Comparison of ENCODE assay signal across 35 mouse cellular contexts in genomic region chr15:64512615-64513014, GRCm38 (mm10).
"Had no signal": no experiment of that assay in that cellular context is flagged by ENCODE, and none has a peak within 500 bp of the region (broad histone marks: within the 10 kb centered on the region; RNA-seq: fewer than 3 reads in every experiment).

No protein-coding gene starts in this region.

- H3K36me3 ChIP-seq: heart, embryonic 10.5 days; heart, embryonic 12.5 days; heart, embryonic 13.5 days; heart, embryonic 15.5 days; hindbrain, embryonic 10.5 days; hindbrain, embryonic 12.5 days; hindbrain, embryonic 13.5 days; hindbrain, embryonic 15.5 days; intestine, embryonic 15.5 days; kidney, embryonic 15.5 days had no signal

- H3K27ac ChIP-seq: heart, embryonic 13.5 days; heart, embryonic 15.5 days; hindbrain, embryonic 10.5 days; hindbrain, embryonic 12.5 days; hindbrain, embryonic 13.5 days; hindbrain, embryonic 14.5 days; hindbrain, embryonic 15.5 days; intestine, embryonic 15.5 days; kidney, embryonic 15.5 days; kidney, postnatal 0 days; layer of hippocampus, adult 2 months; left cerebral cortex, adult 2 months had no signal

- DNase-seq: heart, postnatal 10 days; heart, postnatal 14 days; heart, postnatal 36 days; heart, postnatal 4 days; kidney, adult 11 months; kidney, adult 18-20 months; kidney, adult 2 months; kidney, adult 8-10 months; kidney, adult 9 months; kidney, postnatal 10 days; kidney, postnatal 14 days; kidney, postnatal 25 days; kidney, postnatal 36 days; kidney, postnatal 4 days; layer of hippocampus, adult 9-11 months; layer of hippocampus, postnatal 36 days had no signal

- H3K9me3 ChIP-seq: heart, embryonic 10.5 days; heart, embryonic 12.5 days; heart, embryonic 15.5 days; hindbrain, embryonic 10.5 days; hindbrain, embryonic 12.5 days; hindbrain, embryonic 13.5 days; hindbrain, embryonic 15.5 days; intestine, embryonic 15.5 days; kidney, embryonic 15.5 days had no signal

- H3K4me3 ChIP-seq: heart, embryonic 10.5 days; heart, embryonic 12.5 days; heart, embryonic 13.5 days; heart, embryonic 15.5 days; hindbrain, embryonic 10.5 days; hindbrain, embryonic 12.5 days; hindbrain, embryonic 13.5 days; hindbrain, embryonic 15.5 days; intestine, embryonic 15.5 days; kidney, embryonic 15.5 days; layer of hippocampus, adult 2 months; left cerebral cortex, adult 2 months had no signal

- H3K4me1 ChIP-seq: hindbrain, embryonic 12.5 days; hindbrain, embryonic 15.5 days; intestine, embryonic 15.5 days; kidney, embryonic 15.5 days had no signal

- ATAC-seq: hindbrain, embryonic 16.5 days; inflammation-experienced regulatory T-cells, adult 6 months; intestine, embryonic 15.5 days; intestine, embryonic 16.5 days; intestine, postnatal 0 days had no signal

- H3K27me3 ChIP-seq: heart, embryonic 12.5 days; heart, embryonic 13.5 days; heart, embryonic 15.5 days; hindbrain, embryonic 12.5 days; hindbrain, embryonic 13.5 days; hindbrain, embryonic 15.5 days; intestine, embryonic 15.5 days; kidney, embryonic 15.5 days had no signal

- H3K4me2 ChIP-seq: heart, embryonic 11.5 days; heart, embryonic 12.5 days; heart, embryonic 13.5 days; heart, embryonic 15.5 days; hindbrain, embryonic 12.5 days; hindbrain, embryonic 13.5 days; hindbrain, embryonic 14.5 days; hindbrain, embryonic 15.5 days; intestine, embryonic 15.5 days; kidney, embryonic 15.5 days had no signal

- H3K9ac ChIP-seq: heart, embryonic 12.5 days; heart, embryonic 13.5 days; heart, embryonic 15.5 days; hindbrain, embryonic 12.5 days; hindbrain, embryonic 13.5 days; hindbrain, embryonic 14.5 days; hindbrain, embryonic 15.5 days; intestine, embryonic 15.5 days; kidney, embryonic 15.5 days had no signal
